Mouse (Mus musculus): ENCODE data around the gene Cldn22.
"Not testable (repeated sequence)": the region's sequence is repeated elsewhere in the genome, so short reads cannot be mapped to it uniquely, and the experiment has no call there.

Gene Cldn22

GRCm38 (mm10) chr8:47824182-47824581 lies at the start of gene Cldn22:
Gene Cldn22 (plus strand): TSS chr8:47824482.
- DNase-seq (ENCODE audit: low read depth): no peak

- DNase-seq (ENCODE audit: low read depth): no peak
These were observed 46.9 kb upstream of the Cldn22 start for GRCm38 (mm10) chr8:47777415-47777814.

GRCm38 (mm10) chr8:47779589-47779988 lies 44.7 kb upstream of the Cldn22 start:
- no peak for DNase-seq (ENCODE audit: low read depth)

DNA sequence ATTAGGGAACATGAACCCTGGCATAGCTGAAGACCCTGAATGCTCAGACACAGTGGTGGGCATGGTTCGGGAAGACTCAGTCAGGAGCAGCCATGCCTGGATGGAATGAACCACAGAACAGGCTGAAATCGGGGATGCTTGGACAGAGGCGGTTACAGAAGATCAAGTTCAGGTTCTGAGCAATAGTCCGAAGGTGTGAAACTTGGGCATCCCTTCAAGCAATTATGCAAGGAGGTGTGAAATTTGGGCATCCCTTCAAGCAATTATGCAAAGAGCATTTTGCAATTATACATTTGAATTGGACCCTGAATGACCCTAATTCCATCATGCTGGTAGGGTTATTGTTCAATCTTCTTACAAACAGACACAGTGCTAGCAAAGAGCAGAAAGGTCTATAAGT lies 42.4 kb upstream of the Cldn22 start:
- DNase-seq (ENCODE audit: low read depth): no peak

- no peak for DNase-seq (ENCODE audit: low read depth)
These were observed 40.7 kb upstream of the Cldn22 start for GRCm38 (mm10) chr8:47783544-47783943.

- DNase-seq (ENCODE audit: low read depth): no peak
These were observed 40.3 kb upstream of the Cldn22 start for GRCm38 (mm10) chr8:47783944-47784343.

GRCm38 (mm10) chr8:47784436-47784835 lies 39.8 kb upstream of the Cldn22 start:
- DNase-seq (ENCODE audit: low read depth): no peak

DNA sequence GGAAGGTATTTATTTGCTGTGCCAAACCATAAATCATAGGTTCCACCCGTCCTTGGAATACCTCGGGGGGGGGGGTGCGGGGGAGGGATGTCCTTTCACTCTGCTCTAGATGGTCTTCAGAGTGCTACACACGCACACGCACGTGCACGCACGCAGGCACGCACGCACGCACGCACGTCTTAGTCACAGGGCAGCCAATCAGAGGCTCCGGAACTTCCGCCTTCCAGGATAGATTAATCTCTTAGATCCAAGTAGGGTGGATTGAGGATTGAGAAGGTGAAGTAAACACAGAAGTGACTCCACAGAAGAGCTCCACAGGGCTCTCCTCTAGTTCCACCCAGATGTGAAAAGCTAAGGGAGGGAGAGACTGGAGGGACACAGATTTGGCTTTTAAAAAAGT lies 38.0 kb upstream of the Cldn22 start:
- DNase-seq (ENCODE audit: low read depth): no peak

DNA sequence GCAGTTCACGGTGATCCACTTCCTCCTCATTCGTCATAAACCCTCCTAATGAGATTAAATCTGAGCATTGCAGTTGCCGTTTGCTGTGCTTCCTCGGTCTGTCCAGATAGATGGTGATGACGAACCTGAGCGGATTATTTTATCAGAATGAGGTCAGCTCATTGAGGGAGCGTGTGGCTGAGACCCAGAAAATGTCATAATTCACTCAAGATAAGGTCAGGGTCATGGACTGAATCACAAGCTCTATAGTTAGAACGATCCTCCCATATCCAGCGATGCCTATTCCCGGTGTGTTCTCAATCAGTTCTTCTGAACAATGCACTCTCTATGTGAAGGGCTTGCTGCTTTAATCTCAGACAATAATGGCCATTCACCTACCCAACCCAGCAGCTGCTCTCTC lies 36.6 kb upstream of the Cldn22 start:
- no peak for DNase-seq (ENCODE audit: low read depth)

DNA sequence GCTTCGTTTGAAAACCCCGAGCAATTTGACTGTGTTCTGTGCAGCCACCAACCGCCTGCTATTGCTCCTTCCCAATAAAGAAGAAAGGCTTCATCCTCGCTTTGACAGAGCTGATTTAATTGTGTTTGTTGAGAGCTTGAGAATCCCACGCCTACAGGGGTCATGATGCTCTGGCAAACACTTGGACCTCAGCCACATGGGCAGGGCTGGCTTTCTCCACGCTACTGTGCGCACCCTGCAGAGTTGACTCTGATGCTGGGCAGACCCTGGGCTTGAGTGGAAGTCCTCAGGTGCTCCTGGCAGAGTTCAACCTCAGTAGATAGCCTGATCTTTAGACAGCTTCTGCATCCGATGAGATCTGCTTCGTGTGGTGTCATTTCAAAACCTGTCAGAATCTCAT lies 32.3 kb upstream of the Cldn22 start:
- DNase-seq (ENCODE audit: low read depth): no peak

DNA sequence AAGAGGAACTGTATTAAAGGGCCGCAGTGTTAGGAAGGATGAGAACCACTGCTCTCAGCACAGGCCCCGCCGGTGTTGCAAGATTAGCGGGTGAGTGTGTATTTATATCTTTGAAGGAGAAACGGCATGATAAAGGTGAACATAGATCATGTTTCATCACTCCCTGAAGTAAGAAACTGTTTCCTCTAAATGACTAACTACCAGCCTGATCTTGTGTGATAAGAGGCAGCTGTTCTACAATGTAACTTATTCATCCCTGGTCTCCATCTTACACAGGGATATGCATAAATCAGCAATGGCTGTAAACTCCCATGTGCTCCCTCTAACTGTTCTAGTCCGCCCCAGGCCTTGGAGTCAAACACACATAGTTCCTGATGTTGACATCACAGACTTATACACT lies 24.8 kb upstream of the Cldn22 start:
- no peak for DNase-seq (ENCODE audit: low read depth)

DNA sequence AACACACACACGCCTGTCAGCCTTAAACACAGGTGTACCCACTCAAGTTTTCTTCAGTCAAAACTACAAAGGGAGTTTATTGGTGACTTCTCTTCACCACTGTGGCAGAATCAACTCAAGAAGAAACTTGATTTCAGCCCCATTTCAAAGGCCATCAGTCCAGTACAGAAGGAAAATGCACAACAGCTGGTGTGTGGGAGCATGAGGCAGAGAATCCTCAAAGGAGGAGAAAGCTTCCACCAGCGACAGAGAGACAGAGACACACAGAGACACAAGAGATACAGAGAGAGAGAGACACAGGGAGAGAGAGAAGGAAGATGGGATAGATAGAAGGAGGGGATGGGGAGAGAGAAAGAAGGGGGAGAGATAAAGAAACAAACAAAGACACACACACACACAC lies 21.9 kb upstream of the Cldn22 start:
- DNase-seq (ENCODE audit: low read depth): no peak

- DNase-seq (ENCODE audit: low read depth): no peak
These were observed 20.0 kb upstream of the Cldn22 start for GRCm38 (mm10) chr8:47804262-47804661.

DNA sequence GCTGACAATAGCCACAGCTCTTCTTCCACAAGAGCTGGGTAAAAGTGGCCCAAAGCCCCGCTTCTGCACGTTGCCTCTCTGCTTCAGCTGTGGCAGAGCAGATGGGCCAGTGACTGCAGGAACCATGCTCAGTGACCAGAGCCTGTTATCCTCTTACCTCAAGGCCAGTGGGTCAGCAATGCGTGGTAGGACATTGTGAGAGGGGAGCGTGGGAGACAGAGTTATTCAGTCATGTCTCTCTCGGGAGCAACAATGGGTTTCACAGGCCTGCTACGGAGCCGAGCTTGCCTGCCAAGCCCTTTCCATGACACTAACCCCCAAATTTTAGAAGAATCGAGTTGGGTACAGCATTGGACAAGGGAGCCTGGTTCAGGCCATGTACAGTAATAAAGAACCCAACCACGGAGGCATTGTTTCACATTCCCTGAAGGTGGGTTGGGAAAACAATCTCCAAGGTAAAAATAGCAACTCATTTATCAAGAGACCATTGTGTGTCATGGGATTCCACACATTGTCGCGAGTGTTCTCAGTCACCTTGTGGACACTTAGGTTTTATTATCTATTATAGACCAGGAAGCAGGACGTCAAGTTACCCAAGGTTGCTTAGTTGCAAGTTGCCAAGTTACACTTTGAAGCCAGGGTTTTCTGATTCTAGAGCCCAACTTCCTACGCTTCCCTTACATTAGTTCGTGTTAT lies 14.2 kb upstream of the Cldn22 start:
- DNase-seq (ENCODE audit: low read depth): no peak

DNA sequence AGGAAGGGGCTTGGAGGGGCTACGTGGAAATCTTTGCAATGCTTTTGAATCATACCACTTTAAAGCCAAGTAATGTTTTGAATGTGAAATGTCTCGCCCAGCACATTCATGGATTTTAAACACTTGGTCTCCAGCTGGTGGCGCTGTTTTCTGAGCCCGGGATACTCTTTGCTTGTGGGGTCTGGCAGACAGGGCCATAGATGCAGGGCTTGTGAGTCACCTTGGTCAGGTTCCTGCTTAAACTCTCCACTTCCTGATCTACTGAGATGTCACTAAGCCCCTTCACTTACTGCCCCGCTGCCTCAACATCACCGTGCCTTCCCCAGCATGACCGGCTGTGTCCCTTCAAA lies 13.6 kb upstream of the Cldn22 start:
- DNase-seq (ENCODE audit: low read depth): no peak

DNA sequence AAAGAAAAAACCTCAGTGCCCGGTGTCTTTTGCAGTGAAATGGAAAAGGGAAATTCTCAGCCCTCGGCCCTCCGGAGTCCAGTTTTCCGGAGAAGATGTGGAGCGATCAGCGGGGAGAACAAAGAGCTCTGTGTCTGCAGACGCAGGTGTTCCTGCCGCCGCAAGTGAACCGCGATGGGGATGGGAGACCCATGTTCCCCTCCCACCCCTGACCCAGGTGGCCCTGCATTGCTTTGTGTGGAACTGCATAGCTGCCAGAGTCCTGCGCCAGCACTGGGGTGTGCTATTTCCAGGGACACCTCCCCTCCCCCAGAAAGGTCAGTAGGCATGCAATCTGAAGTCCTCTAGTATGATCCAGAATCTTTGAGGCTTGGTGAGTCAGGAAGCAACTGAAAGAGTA lies 13.1 kb upstream of the Cldn22 start:
- no peak for DNase-seq (ENCODE audit: low read depth)

DNA sequence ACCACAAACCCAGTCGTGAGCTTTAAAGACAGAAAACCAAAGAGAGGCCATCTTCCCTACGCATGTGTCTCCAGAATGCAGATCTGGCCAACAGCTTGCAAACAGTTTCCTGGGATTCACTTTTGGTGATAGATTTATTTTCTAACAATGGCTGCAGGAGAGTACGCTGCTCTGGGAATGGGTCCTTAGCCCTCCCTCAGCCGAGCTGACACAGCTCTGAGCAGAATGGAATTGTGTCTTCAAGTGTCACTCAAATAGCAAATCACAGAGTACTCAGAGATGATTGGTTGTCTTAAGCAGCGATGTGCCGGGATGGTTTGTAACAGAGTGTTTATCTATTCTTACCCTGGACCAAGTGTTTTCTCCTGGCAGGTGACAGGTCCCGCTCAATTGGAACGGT lies 5.2 kb upstream of the Cldn22 start:
- DNase-seq (ENCODE audit: low read depth): no peak

GRCm38 (mm10) chr8:47820914-47821772 lies 3.1 kb upstream of the Cldn22 start:
- no peak for DNase-seq (ENCODE audit: low read depth)

DNA sequence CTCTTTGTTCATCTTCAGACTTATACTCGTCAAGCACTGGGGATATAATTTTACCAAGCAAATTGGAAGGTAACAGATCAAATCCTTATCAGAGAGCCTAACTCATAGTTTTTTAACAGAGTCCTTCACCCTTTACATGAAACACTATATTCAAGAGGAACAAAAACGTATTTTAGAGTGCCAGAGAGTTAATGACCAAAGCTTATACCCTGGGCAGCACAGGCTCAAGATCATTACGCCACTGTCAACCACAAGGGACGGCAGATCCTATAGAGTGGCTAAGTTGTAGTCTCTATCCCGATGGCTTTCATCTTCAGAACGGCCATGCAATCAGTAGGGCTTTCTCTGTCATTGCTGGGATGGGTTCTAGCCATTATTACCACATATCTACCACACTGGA lies 2.4 kb upstream of the Cldn22 start, which contains the start of gene Cldn24:
Cldn24 (plus strand) TSS at position 301 of the 400 bp plus-strand sequence.
- DNase-seq (ENCODE audit: low read depth): no peak

DNA sequence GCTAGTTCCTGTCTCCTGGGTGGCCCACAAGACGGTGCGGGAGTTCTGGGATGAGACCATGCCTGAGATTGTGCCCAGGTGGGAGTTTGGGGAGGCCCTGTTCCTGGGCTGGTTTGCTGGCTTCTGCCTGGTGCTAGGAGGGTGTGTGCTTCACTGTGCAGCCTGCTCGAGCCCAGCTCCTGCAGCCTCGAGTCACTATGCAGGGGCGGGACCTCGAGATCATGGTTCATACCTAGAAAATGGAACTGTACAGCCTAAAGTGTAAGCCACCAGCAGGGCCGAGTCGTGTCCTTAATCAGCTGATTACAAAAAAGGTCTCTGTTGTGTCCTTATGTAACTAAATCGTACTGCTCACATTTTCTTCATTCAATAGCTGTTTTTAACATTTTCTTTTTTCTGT lies 1.7 kb upstream of the Cldn22 start:
- DNase-seq (ENCODE audit: low read depth): not testable (repeated sequence)

DNA sequence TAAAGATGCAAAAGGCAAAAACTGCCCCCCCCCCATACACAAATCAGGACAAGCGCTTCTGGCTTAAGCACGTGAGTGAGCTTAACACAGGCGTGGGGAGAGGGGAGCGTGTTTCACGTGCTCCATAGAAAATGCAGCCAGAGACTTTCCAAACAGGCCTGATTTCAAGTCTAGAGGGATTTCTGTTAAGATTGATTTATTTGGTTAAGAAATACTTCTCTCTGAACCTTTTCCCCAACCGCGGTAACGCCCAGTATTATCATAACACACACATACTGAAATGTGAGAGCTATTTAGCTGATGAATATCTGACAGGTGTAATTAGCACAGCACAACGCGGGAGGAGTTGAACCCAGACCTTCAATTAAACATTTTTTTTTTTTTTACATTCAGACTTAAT lies 505 bp upstream of the Cldn22 start:
- no peak for DNase-seq (ENCODE audit: low read depth)

- no peak for DNase-seq (ENCODE audit: low read depth)
These were observed 1.3 kb downstream of the Cldn22 start for GRCm38 (mm10) chr8:47825596-47825995.

- DNase-seq (ENCODE audit: low read depth): no peak
These were observed 2.6 kb downstream of the Cldn22 start for GRCm38 (mm10) chr8:47826911-47827310.

DNA sequence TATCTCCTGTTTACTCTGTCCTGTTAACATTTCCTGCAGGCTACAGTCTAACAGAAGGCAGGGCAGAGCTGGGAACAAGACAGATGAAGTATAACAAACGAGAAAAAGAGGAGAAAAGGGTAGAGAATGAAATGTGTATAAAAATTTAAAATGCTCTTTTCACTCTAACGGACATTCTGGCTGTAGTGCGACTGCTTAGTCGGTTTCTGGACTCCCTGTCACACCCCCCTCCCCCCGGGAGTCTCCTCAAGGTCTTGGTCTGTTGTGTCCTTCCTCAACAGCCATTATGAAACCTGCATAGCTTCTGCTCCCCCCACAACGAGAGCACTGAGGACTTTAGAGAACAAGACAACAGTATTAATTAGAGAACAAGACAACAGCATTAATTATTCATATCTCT lies 8.3 kb downstream of the Cldn22 start:
- no peak for DNase-seq (ENCODE audit: low read depth)

Measured in naive thymus-derived CD4-positive, alpha-beta T cell, adult 2 months (primary cell).